Mouse (Mus musculus): ENCODE measurements around the gene Ehbp1l1.

The Ehbp1l1 gene

DNA sequence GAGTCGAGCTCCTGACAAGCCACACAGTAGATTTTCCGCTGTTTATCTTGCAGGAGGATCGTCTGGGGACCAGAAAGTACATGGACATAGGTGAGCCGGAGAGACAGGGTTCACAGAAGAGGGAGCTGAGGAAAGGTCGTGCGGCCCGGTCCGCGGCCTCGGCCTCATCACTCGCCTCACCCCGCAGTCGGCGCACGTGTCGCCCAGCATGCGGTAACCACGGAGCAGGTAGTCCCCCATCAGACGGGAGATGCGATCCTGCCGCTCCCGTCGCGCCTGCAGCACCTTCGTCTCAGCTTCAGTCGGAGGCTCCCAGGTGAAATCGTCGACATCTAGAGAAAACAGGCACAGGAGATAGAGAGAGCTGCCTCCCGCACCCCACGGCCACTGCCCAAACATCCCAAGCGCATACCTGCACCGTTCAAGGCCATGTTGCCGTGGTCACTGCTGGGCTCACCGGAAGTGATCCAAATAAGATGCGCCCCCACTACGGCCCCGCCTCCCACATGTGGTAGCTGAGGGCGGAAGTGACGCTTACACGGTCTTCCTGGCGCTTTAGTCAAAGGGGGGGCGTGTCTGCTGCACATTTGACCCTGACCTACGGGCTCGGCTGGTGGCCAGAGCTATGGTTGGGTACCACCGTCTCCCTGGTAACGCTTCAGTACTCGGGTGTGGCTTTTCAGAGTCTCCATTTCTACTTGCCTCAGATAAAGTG is 5.3 kb upstream of the Ehbp1l1 start:
- peak; percentile 87 for DNase-seq

DNA sequence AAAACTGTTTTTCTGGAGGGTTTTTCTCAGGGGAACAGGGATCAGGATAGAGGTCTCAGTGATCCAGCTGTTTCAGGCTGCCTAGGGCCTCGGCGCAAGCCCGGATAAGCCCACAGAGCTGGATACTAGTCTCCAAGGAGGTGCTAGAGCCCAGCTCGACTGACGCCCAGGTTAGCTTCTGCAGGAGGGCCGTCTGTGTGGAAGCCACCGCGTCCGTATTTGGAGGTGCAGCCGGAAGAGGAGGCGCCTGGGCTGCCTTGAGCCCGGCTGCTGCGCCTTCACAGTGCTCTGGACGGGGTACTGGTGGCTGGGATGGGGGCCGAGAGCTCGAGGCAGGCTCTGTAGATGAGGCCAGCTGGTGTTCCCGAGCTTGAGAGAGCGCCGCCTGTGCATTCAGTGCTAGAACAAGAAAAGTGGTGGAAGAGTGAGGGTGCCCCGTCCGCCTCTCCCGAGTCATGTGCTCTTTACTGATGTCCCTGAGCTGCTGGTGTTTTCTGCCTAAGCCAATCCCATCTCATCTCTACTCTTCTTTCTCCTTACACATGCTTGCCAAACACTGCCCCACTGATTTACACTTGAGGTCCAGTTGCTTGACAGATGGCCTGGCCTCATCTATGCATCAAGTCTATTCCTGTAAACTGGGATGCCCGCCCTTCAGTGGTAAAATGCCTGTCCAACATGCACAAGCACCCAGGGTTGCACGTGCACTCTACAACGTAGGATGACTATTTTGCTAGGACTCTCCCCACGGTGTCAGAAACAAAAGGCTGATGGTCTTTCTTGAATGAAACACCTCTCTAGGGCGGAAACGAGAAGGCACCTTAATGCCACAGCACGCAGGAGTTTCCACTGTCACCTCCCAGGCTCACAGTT is 4.4 kb upstream of the Ehbp1l1 start:
- peak; percentile 56 for DNase-seq

DNA sequence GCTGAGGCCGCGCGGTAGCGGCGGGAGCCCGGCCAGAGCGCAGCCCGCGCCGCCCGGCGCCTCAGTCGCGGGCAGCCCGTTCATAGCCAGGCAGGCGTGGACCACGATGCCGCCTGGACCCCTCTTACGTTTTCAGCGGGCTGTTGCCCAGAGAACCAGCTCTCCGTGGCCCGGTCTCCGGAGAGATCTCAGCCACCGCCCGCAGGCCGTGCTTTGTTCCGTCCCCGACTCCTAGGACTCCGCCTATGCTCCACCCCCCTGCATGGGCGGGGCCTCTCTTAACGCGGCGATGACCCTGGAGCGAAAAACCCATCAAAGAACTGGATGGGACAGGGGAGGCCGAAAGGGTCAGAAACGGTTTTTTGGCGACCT is 3.3 kb upstream of the Ehbp1l1 start, which contains the start of gene Fam89b:
Gene Fam89b (minus strand): TSS at position 210 of the 372 bp plus-strand sequence.
- peak; percentile 87 for DNase-seq

DNA sequence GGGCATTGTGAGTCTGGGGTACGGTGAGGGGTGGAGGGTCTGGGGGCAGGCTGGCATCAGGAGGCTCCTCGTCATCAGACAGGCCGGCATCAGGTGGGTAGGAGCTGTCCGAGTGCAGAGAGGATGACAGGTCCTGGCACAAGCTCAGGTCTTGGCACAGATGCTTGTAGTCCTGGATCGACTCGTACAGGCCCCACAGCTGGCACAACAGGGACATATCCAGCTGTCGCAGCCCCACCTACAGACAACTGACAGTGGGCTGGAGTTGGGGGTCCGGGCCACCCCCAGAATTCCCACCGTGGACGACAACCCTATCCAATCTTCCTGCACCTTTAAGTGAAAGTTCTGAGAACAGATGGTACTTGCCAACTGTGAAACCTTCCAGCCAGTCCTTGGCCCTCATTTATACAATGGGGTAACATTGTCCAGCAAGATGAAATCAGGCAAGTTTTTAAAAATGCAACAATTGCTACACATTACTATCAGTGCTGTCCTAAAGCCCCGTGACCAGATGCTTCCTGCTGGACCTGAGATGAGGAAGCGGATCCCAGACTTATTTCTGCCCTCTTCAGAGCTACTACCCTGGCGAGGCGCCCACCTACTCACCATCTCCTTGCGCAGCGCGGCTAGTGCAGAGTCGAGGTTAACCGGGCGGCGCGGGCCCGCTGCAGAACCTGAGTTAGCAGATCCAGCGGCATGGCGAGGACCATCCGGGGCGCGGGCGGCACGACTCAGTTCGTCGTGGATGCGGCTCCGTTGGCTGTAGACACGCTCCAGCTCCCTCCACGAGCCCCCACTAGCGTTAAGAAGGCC is 2.7 kb upstream of the Ehbp1l1 start:
- DNase-seq, result peak; percentile 51

DNA sequence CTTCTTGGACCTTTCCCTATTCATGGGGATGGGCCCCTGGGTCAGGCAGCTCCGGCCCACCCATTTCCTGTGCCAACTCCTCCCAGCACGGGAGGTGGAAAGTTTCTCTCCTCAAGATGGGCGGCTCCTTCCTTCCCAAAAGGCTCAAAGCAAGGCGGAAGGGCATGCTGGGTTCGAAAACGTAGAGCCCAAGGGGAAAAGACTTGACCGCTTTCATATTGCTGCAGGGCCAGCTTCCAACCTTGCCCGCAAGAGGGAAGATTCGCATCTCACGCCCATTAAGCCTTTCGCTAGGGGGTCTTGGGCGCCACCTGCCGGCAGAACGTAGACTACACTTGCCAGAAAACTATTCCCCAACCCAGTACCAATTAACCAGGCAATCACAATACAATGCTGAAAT is 1.6 kb upstream of the Ehbp1l1 start:
- DNase-seq, result peak; percentile 91

DNA sequence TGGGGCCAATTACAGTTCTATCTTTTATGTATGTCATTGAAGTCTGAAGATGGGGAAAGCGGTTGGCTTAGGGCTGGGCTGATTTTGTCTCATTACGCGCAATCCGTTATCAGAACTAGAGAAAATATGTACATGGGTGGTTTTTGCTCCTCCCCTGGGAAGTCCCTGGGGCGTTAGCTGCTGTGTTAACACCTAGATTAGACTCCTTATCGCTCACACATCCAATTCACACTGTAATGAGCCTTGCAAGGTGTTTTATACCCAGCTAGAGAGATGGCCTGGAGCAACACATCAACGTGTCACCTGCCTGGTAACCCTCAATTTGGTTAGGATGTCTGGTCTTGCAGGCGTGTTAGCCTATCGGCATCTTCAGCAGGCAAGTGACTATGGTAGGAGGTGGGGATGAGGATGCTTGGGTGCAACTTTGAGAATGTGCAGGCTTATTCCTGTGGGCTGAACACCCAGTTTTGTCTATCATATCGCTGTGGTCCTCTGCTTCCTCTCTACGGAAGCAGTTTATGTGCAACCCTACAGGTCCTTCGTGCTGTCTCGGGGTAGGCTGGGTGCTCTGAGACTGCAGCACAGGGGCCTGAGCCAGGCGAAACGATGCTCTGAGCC is 953 bp upstream of the Ehbp1l1 start:
- no peak for DNase-seq

DNA sequence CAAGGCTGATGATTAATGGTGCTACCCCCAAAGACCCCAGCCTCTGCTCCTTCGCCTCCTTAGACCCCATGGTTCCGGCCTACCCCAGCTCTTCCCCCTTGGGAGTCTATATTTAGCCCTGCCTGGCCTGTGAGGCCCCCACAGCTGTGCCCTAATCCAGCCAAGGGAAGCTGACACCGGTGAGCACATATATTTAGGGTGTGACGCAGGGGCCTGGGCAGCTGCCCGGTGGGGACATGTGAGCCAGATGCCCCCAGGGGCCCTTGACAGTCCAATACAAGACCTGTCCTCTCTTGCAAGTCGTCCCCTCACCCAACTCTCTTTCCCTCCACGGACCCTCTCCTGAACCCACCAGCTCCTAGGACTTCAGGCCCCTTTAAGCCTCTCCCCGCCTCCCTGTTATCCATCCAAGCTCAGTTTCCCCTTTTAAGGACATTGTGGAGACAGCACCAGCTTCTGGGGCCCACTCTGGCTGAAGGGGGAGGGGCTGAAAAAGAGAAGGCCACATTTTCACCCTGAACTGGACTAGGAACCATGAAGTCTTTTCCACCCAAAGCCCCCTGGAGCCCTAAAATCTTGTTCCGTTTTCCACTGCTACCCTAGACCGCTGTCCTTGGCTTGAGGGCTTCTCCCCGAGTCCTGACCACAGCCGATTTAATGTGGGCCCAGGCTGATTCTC is 949 bp downstream of the Ehbp1l1 start:
- DNase-seq, result no peak

DNA sequence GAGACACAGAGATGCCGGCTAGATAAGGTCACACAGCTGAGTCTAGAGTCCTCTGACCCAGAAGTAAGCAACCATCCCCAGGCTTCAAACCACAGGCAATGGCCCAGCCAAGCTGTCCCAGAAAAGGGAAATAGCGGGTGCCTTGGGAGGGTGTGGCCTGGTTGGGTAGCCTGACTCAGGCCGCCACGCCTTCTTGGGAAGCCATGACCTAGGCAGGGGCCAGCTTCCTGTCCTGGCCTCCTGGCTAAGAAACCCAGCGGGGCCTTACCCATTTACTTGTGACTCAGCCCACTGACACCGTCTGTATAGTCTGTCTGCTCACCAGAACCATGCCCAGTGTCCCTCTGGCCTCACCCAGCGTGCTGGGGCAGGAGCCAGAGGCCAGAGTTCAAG is 1.6 kb downstream of the Ehbp1l1 start:
- peak; percentile 27 for DNase-seq

DNA sequence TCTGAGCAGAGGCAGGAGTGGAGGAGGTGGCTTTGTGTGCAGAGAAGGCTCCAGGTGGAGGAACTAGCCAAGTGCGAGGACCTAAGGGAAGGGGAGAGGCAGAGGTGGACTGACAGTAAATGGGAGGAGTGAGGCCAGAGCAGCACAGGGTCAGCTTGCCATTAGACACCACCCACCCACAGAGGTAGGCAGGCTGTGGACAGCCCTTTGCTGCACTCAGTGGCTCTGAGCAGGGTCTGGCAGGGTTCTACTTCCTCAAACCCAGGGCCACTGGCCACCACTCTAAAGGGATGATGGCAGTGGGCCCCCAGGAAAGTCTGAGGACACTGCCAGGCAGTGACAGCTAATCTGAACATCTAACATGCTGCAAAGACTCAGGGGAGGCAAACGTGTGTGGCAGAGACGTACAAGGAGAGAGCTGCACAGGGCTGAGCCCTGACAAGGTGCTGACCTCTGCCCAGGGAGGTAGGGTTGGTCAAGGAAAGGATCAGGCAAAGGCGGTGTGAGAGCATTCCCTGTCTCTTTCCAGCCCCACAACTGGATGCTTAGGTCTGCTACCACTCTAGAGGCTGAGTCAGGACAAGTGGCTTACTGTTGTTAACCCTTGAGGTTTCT is 2.1 kb downstream of the Ehbp1l1 start:
- no peak for DNase-seq

DNA sequence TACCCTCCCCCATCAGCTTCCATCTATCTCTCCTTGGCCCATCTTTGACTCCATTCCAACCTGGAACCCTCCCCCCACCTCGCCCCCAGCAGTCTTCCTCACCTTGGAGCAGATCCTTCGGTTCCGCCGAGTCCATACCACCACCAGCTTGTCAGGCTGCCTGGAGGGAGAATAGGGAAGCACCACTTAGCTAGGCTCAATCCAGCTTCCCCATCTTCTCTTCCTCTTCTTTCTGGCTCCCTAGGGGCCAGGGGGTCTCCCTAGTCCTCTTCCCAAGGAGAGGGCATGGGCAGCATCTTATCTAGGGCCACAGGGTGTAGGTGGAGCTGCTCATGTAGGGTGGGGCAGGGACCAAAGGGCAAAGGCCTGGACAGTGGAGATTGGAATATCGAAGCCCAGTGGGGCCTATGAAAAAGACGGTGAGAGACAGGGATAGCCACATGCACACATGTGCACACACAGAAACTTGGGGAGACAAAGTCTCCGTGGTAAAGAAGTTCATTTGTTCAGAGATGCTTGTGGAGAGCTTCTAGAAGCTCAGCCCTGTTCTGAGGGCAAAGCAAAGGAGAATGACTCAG is 3.2 kb downstream of the Ehbp1l1 start:
- DNase-seq, result no peak

DNA sequence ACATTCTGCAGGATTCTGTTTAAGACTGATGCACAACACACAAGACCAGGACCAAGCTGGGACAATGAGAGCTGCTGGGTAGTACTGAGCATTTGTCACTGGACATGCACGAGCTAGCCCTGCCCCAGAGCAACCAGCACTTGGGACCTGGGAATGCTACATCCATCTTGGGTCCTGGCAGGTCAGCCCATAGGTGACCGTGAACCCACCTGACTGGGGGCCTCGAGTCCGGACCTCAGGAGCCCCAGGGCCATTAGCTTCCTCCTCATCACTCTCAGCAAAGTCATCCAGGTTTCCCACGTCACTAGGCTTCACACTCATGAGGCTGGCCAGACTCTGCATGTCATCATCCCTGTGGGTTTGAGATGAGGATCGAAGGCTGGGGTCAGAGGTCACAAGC is 4.9 kb downstream of the Ehbp1l1 start:
- DNase-seq, result no peak

DNA sequence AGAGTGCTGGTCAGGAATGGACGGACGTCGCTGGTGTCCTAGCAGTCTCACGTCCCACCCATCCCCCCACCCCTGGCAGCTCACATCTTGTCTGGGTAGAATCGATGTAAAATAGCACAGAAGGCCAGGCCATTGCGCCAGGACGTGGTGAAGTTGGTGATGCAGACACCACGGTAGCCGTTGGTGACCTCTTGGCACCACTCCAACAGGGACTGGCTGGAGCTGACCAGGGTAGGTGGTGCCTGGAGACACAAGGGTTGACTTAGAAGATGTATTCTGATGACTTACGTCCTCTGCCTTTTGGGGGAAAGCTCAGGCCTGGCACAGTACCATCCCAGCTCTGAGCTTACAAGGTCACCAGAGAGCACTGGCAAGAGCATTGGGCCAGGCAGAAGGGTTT is 9.2 kb downstream of the Ehbp1l1 start:
- DNase-seq, result no peak

DNA sequence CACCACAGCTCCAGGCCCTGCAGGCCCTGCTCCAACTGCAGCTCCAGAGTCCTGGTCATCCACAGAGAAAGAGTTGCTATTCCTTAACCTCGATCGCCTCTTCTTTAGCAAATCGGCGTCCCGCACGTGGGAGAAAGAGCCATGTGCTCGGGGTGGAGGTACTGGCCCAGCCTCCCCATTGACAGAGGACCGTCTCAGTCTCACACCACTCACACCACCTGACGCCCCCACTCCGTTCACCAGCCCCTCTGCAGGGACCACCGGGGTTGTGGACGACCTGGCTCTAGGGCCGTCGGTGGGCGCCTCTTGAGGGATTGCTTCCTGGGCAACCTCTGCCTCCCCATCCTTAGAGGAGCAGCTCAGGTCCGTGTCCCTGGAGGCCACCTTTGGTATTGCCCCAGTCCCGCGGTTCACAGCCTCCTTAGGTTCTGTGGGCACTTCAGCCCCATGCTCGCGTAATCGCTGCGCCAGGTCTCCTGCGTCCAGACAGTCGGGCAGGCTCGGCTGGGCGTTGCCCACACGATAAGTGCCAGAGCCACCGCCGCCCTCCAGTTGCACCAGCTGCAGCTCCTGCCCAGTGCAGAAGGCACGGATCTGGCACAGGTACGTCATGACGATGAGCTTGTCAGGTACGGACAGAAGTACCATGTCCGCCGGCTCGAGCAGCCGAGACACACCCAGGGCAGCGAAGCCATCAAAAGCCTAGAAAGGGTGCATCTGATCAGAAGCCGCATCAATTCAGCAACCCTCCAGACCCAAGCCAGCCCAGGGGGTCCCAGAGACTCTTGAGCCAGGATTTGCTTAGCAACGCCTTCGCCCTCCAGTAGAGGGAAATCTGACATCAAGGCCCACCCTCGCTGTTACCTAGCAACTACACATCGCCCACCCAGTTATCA is 10.1 kb downstream of the Ehbp1l1 start:
- DNase-seq, result no peak

DNA sequence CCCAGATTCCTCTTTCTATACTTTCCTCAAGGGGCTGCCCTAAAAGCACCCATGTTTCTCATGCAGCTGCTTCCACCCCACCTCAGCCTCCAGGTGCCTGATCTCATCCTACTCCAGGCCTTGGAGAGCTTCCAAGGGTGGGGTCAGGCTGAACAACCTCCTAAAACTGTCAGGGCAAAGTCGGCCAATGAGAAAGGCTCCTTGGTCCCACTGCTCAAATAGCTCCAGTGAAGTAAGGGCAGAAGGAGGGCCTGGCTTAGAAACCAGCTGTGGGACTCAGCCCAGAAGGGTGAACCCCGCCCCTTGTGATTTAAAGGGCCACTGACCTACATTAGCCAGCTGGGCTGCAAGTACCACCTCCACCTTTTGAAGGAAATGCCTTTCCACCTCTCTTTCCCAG is 12.4 kb downstream of the Ehbp1l1 start:
- no peak for DNase-seq

DNA sequence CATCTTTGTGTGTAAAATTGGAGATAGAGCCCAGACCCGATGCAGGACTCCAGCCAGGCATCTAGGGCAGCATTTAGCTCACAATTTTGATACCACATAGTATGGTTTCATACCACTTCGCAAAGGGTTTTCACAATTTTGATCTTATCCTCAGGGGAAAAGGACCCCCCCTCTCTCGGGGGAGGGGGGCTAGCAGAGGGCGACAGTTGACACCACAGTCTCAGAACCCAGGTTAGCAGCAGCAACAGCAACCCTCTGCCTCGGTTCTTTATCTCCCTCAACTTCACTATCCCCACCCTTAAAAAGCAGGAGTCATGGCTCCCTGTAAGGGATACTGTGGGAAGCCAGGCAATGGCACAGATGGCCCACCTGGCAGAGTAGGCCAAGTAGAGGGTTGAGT is 12.9 kb downstream of the Ehbp1l1 start:
- DNase-seq, result no peak

DNA sequence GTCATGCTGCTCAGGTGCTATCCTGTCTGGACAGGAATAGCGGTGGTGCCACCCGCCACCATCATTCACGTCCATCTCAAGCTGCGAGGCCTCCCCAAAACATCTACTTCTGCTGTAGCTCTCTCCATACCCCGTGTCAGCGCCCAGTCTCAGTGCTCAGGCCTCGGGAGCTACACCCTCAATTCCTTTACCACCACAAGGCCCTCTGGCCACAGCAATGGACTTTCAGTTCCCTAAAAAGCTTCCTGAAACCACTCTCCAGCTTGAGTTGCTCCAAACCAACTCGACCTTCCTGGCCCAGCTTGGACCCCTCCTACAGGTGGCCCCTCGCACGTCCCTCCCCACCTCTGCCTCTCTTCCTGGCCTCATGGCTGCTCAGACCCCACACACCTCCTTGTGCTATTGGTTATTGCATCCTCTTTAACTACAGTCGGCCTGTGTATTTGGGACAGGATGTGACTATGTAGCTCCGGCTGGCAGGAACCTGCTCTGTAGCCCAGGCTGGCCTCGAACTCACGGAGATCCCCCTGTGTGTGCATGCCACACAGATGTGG is 14.1 kb downstream of the Ehbp1l1 start:
- DNase-seq, result no peak

DNA sequence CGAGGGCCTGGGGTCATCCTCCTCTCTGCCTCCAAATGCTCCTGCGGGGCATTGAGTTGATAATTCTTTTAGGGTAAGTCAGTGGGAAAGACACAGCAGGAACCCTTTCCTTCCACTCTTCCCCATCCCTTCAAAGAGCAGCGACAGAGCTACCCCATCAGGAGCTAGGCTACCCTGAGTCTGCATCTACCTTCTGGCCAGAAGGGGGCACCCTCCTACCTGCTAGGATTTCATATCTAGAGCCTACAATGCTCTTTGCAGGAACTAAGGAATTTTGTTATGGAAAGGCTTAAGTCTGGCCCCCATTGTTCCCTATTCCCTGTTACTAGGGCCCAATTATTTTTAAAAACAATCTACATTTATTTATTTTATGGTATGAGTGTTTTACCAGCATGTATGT is 14.9 kb downstream of the Ehbp1l1 start:
- peak; percentile 64 for DNase-seq

DNA sequence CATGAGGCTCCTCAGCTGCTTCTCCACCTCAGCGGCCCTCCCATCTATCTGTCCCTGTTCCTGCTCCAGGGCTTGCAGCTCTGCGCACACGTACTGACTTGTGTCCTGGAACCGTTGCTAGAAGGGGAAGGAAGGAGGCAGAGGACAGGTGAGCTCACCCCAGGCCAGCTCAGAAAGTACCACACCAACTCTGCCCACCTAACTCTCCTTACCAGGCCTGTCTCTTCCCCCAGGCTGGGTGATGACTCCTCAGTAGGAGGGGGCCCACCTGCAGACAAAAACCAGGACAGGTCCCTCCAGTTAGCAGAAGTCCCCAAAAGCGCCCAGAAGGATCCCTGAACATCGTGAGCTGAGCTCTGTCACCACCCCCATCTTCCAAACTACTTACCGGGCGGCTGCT is 15.5 kb downstream of the Ehbp1l1 start:
- no peak for DNase-seq

DNA sequence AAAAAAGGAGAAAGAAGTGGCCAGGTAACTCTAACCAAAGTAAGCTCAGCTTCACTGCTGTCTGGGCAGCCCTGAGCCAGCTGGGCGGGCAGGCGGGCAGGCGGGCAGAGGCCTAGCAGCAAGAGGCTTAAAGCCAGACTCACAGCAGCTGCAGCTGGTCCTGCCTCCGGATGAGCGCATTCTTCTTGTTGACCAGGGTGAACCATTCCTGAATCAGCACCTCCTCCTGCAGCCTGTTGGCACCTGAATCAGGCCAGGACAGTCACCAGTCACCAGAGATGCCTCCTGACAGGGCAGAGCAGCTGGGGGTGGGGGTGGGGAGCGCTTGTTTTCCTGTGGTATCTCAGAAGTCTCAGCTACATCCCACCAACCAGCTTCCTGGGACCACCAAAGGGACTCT is 16.0 kb downstream of the Ehbp1l1 start:
- DNase-seq, result no peak

All from thymus, postnatal 25 days (tissue).